Mouse (Mus musculus) skeletal muscle tissue, postnatal 0 days (tissue): ENCODE measurements around the gene Zfp512. TPM values are rescaled to one million over a fixed set of nuclear protein-coding genes. Genes with fewer than 3 reads are reported as not detected.

ENCODE experiments used
- polyA plus RNA-seq: library from polyadenylated mRNA; unstranded; fragments of >200 nt; fragmentation: Nextera tagmentation; extraction: Ambion mirVana; gene quantifications from 2 replicates; pipeline ENCODE4 v1.2.1, GENCODE M21; 2015

The Zfp512 gene
- polyA plus RNA-seq = 15.9 and 17.5 TPM in 2 replicates

DNA sequence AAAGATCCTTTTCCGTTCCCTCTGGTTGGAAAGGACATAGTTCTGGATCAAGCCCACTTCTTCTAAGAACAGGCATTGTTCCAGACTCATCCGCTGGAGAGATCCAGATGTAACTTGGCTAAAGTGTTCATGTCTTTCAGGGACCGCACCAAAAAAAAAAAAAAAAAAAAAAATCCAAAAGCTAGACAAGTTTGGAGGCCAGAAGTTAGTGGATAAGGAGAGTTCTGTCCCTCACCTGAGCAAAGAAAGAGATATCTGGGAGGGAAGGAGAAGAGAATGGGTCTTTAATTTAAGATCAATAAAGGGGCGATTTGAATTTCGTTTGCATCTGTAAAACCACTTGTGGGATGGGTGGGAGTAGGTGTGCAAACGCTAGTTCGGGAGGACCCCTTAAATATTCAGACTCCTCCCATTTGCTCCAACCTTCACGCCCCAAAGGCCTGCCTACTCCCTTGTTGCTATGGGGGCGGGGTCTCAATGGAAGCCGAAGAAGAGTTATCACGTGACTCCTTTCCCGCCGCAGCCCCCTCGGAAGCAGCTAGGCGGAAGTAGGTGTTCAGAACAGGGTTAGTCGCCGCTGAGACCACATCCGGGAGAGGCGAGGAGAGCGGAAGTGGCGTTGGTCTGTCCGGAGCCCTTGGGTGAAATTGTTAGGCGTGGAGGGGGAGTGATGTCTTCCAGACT is at the start of gene Zfp512:
Zfp512 (plus strand) TSS at position 554 of the 684 bp plus-strand sequence.

DNA sequence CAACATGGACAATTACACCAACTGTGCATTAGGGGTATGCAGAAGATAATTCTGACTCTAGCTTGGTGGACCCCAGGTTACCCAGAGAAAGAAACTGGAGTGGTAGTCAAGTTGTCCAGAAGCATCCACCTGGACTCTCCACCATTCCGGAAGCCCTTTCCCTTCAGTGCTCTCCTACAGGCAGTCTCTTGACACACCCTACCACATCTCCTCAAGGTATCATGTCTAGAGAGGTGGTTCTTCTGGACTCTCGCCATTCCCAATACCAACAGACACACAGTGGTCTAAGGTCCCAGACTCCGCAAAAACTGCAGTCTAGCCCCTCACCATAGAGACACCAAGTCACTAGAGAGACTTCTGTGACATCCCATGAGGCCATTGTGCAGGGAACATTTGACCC is 33.2 kb downstream of the Zfp512 start, which contains the start of gene 4930548H24Rik:
4930548H24Rik (plus strand) TSS at position 301 of the 400 bp plus-strand sequence.

DNA sequence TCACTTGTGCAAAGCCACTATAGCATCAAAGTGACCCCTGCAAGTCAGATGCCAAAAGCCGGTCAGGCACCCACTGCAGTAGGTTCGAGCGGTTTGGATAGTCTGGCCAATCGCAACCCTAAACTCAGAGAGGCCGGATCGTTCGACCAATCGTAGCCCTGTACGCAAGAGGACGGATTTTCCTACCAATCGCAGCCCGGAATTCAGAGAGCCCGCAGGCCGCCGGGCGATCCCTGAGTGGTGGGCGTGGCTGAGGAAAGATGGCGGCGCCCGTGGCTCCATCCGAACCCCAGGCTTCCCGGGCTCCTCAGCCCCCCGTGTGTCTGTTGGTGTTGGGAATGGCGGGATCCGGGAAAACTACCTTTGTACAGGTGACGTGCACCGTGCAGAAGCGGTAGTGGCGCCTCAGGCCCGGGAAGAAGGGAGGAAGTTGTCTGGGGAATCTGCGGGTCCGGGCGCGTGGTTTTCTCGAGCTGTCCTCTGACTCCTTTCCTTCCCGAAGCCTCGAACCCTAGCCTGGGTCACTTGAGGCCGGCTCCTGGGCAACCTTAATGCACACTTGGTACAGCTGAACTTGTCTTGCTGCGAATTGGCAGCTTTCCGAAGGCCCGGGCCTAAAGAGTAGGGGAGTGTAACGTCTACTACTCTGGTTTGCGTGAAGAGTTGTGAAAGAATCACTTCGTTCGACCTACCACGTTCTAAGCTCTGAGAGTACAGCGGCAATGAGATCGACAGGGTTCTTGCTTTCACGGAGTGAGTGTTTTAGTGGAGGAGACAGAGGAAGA is 42.5 kb downstream of the Zfp512 start, which contains the start of gene Gpn1:
Gpn1 (plus strand) TSS at position 229 of the 785 bp plus-strand sequence.

GRCm38 (mm10) chr5:31526354-31527116 is 74.3 kb downstream of the Zfp512 start, which contains the start of gene Slc4a1ap:
Gene Slc4a1ap (plus strand): TSS chr5:31526995.

GRCm38 (mm10) chr5:31527707-31528106 is 75.5 kb downstream of the Zfp512 start, which contains the start of gene Supt7l:
Gene Supt7l (minus strand): TSS chr5:31527807.

Other genes starting within 250 kb of the Zfp512 start
- gene Ppm1g, start 231.7 kb upstream of the Zfp512 start, polyA plus RNA-seq = 37.5 and 45.6 TPM in 2 replicates
- 95.9 and 102 TPM in 2 replicates for gene Nrbp1, start 211.6 kb upstream of the Zfp512 start, polyA plus RNA-seq
- gene Gm9970, start 211.2 kb upstream of the Zfp512 start, polyA plus RNA-seq = 0.87 TPM in 2 replicates
- 0.74 and 1.2 TPM in 2 replicates for gene Krtcap3, start 200.7 kb upstream of the Zfp512 start, polyA plus RNA-seq
- gene Ift172, start 161.3 kb upstream of the Zfp512 start, polyA plus RNA-seq = 10.1 and 11.2 TPM in 2 replicates
- gene Fndc4, start 156.4 kb upstream of the Zfp512 start, polyA plus RNA-seq = 14.3 and 18.7 TPM in 2 replicates
- gene Gckr, start 155.0 kb upstream of the Zfp512 start, polyA plus RNA-seq = 0.19 and 0.22 TPM in 2 replicates
- not detected in 2 replicates for gene 4930548H24Rik, start 33.3 kb downstream of the Zfp512 start, polyA plus RNA-seq
- gene Gpn1, start 42.3 kb downstream of the Zfp512 start, polyA plus RNA-seq = 20.9 and 25.3 TPM in 2 replicates
- gene Slc4a1ap, start 74.6 kb downstream of the Zfp512 start, polyA plus RNA-seq = 16.9 and 17.6 TPM in 2 replicates
- 10.6 and 11.8 TPM in 2 replicates for gene Supt7l, start 75.4 kb downstream of the Zfp512 start, polyA plus RNA-seq
- 471 and 480 TPM in 2 replicates for gene Mrpl33, start 144.5 kb downstream of the Zfp512 start, polyA plus RNA-seq
- gene Rbks, start 245.2 kb downstream of the Zfp512 start, polyA plus RNA-seq = 2.3 and 5.0 TPM in 2 replicates
- 42.2 and 45.6 TPM in 2 replicates for gene Babam2, start 245.3 kb downstream of the Zfp512 start, polyA plus RNA-seq